Mouse (Mus musculus): ENCODE measurements around the gene Fam234b.

Fam234b gene

DNA sequence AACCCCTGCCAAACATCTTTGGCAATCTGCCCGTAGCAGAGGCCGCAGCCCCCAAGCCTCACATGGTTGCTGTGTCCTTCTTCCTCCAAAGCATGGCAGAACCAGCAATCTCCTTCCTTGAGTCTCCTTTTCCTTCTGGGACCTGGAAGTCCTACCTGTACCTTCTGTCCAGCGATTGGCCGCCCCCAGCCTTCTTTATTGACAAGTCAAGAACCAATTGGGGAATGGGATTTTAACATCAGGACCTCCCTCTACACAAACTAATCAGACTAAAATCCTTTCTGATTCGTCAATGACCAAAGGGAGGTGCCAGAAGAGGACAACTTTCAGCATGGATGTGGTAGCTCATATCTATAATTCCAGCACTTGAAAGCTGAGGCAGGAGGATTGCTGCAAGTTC lies 22.1 kb downstream of the Fam234b start:
- in situ Hi-C loops (cut with MboI; ENCODE audit: low sequenced_read_pairs): no loop called here

DNA sequence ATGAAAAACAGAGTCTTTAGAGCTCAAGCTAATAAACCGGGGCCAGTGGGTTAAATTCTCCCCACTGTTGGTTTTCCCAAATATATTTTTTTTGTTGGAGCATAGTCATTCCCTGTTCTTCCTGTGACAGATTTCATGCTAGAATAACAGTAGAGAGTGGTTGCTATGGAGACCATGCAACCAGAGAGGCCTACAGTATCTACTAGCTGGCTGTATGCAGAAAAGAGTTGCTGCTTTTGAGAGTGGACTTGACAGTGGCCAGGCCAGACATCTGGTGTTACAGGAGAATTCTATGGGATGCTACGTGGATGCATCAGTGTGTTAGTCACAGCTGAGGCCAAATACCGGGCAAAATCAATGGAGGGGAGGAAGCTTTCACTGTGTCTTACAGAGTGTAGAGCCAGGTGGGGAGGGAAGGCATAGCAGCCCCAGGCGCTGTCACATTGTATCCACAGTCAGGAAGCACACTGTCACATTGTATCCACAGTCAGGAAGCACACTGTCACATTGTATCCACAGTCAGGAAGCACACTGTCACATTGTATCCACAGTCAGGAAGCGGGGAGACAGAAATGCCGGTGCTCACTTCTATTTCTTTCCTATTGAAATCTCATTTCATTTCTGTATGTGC lies 26.1 kb downstream of the Fam234b start:
- in situ Hi-C loops (cut with MboI; ENCODE audit: low sequenced_read_pairs): no loop called here

DNA sequence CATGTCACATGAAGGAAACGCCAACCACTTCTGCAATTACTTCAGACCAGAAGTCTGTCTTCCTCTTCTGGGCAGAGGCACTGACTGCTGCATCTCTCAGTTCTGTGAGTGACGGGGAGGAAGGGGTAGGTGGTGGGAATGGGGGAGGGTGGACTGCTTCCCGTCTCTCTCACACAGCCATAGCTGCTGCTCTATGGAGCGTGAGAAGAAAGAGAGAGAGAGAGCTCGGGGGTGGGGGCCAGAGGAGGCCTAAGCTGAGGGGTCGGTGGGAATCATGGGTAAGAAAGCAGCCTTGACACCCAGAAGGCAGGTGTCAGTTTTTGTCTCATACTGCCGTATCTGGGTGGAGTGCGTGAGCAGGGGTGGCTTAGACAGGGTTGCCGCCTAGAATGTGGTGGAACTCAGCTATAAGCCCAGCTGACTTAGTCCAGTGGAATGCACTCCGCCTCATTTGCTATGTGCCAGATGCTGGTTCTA lies 30.7 kb downstream of the Fam234b start:
- in situ Hi-C loops (cut with MboI; ENCODE audit: low sequenced_read_pairs): no loop called here

DNA sequence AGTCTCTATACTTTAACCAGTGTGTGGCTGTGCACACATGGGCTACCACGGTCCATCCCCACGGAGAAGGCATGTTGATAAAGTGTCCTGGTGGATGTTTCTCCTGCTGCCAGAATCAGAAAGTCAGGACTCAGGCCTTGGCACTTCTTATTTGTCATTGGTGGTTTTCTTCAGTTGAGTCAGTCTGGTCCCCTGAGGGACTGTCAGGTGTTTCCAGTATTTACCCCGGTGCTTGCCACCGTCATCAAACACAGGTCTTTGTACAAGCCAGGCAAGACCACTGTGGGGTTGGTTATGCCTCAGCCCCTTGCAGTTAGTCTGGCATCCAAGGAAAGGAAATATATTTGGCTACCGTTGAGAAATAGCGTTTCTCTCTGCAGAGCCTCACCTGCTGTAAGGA lies 32.8 kb downstream of the Fam234b start:
- in situ Hi-C loops (cut with MboI; ENCODE audit: low sequenced_read_pairs): no loop called here

DNA sequence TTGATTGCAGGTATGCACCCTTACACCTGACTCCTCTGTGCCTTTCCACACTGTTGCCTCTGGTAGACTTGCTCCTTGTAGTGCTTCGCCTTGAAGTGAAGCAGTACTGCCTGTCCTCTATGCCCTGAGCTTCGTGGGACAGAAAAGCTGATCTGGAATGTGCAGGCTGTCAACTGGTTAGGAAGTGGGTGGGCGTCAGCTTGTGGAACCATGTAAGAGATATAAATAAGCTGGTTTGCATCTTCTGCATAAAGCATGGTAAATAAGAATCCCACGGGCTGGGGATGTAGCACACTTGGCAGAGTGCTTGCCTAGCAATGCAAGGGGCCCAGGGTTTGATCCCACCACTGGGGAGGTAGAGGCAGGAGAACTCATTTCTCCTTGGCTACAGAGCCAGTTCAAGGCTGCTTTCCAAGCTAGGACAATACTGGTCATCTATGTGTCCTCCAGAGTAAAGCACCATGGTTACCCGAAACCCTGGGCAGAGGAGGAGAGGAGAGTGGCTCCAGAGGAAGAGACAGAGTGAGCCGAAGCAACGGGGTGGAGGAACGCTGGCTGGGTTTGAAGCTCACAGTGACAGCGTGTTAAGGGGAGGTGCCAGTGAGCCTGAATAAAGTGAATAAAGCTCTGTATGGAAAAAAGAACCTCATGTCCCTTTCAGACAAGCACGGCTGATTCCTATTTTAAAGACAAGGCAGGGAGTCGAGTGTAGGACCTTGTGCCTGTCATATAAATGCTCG lies 34.8 kb downstream of the Fam234b start:
- in situ Hi-C loops (cut with MboI; ENCODE audit: low sequenced_read_pairs): no loop called here

DNA sequence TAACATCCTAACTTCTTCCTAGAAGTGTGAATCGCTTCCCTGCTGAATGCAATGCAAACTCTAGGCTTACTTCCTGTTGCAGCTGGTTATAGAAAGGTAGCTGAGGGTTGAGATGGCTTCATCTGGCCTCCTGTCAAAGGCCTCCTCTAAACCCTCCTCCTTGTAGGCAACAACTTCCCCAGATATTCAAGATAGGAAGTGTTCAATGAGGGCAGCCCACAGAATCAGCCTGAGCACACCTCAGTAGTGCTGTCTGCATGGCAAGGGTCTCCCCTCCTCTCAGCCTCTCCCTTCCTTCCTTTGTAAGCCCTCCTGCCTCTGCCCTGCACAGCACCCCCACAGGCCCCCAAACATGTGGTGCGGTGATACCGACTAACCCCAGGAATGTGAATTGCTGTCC lies 38.0 kb downstream of the Fam234b start:
- in situ Hi-C loops (cut with MboI; ENCODE audit: low sequenced_read_pairs): no loop called here

DNA sequence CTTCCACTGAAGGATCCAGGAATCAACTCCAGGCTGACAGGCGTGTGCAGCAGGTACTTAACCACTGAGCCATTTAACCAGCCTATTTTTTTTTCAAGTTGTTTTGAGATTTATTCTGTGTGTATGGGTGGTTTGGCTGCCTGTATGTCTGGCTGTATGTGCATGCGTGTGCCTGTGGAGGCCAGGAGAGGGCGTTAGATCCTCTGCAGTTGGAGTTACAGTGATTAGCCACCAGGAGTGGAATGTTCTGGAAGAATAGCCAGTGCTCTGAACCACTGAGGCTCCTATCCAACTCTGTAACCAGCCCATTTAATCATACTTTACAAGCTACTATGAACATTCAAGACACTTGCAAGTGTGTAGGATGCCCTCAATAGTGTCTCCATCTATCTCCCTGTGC lies 38.8 kb downstream of the Fam234b start:
- in situ Hi-C loops (cut with MboI; ENCODE audit: low sequenced_read_pairs): no loop called here

DNA sequence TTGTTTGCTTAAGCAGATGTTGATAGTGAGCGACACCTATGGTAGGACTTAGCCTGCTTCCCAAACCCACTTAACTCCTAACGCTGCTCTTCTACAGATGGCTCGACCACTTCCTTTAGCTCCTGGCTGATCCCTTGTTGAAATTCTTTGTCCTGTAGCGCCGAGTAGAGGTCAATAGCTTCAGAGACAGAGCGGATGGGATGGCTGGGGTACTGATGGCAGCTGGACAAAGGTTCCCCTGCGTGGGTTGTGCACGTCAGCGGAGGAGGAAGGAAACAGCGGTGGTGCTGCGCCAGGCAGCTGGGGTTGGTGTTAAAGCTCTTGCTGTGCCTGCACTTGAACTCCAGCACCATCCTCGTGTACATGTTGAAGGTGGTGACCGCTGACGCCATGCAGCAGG lies 39.5 kb downstream of the Fam234b start:
- in situ Hi-C loops (cut with MboI; ENCODE audit: low sequenced_read_pairs): no loop called here

DNA sequence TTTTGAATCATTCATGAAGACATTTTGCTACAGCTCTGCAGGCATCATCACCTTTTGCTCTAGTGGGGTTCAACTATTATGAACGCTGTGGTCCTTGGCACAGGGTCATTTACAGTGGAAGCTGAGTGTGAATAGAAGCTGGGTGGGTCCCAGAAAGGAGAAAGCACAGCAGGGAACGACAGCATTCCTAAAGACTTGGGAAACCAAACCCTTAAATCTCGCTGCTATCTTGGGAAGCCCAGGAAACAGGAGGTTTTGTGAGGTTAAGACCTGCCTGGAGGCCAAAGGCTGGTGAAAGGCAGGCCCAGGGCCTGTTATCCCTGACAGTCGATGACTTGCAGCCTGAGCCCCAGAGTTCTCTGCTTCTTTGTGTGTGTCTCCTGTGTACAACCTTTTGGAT lies 40.4 kb downstream of the Fam234b start:
- in situ Hi-C loops (cut with MboI; ENCODE audit: low sequenced_read_pairs): no loop called here

DNA sequence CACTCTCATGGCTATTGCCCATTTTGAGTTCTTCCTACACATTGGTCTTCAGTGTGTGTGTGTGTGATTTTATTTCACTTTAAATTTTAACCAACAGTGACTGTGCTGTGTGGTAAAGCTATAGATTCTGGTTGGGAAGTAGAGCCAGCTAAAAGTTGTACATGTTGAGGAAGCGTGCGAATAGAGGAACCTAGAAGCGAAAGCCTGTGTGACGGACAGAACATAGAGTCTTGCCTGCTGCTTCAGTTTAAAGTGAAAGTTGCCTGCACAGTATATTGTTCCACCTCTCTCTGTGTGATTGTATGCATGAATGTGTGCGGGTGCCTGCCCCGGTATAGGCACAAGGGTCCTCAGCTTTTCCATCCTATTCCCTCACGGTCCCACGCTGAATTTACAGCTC lies 42.6 kb downstream of the Fam234b start:
- in situ Hi-C loops (cut with MboI; ENCODE audit: low sequenced_read_pairs): loop anchor here (10.0 kb wide), 1 partner anchor 134 kb away; no protein-coding TSS in a partner anchor

DNA sequence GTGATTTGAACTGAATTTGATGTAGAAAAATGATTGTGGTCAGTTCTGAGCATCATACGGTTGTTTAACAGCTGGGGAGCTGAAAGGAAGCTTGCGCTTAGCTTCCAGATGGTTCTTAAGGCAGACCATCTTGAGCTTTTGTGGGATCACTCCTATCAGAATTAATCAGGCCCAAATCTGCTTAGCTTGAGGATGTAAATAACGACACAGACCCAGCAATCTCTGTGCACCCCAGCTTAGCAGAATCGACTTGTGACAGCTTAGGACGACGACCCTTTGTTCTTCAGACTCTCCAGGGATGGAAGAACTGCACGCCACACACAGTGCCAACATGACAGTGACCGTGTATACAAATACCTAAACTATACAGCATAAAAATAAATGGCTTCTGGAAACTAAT lies 47.8 kb downstream of the Fam234b start:
- in situ Hi-C loops (cut with MboI; ENCODE audit: low sequenced_read_pairs): loop anchor here (10.0 kb wide), 1 partner anchor 129 kb away; no protein-coding TSS in a partner anchor

DNA sequence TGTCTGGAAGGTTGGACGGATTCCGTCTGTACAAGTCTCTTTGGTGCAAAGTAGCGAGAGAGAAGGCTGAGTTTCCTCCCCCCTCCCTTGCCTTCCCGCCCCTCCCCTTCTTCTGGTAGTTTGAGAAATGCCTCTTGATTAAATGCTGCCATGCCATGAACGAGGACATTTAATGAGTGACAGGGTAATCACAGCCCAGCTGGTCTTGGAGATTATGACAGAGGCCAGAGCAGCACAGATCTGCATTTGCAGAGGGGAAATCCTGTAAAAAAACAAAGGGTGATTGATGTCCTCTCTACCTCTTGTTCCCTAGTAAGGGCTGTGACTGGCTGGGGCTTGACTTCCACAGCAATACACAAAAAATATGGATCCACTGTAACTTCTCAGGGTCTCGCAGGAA lies 50.1 kb downstream of the Fam234b start:
- in situ Hi-C loops (cut with MboI; ENCODE audit: low sequenced_read_pairs): loop anchor here (10.0 kb wide), 1 partner anchor 127 kb away; no protein-coding TSS in a partner anchor

DNA sequence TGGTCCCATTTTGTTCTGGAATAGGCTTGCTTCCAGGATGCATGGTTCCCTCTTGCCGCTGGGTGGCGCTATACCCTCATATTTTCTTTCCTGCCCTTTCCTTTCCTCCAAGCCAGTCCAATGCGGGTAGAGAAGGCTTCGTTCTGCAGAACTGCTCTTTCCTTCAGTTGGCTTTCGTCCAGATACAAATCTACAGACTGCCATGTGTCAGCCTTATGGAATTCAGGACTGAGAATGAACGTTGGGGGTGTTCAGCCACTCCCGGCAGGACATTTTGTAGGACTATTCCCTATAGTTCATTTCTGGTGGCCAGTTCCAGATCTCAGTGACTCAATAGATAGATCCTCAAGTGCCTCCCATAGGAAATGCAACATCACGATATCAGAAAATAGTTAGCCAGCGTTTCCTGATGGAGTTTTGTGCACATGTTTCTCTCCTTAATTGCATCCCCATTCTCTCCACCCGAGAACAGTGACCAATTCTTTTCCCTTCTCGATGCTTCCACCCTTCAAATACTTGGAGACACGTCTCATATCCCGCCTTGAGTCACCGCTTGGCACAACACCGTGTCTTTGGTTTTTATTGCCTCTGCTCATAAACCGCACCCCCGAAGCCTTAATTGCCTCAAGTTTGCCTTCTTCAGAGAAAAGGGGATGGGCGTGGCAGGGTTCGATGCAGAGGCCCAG lies 52.2 kb downstream of the Fam234b start:
- in situ Hi-C loops (cut with MboI; ENCODE audit: low sequenced_read_pairs): loop anchor here (10.0 kb wide), 1 partner anchor 125 kb away; no protein-coding TSS in a partner anchor

DNA sequence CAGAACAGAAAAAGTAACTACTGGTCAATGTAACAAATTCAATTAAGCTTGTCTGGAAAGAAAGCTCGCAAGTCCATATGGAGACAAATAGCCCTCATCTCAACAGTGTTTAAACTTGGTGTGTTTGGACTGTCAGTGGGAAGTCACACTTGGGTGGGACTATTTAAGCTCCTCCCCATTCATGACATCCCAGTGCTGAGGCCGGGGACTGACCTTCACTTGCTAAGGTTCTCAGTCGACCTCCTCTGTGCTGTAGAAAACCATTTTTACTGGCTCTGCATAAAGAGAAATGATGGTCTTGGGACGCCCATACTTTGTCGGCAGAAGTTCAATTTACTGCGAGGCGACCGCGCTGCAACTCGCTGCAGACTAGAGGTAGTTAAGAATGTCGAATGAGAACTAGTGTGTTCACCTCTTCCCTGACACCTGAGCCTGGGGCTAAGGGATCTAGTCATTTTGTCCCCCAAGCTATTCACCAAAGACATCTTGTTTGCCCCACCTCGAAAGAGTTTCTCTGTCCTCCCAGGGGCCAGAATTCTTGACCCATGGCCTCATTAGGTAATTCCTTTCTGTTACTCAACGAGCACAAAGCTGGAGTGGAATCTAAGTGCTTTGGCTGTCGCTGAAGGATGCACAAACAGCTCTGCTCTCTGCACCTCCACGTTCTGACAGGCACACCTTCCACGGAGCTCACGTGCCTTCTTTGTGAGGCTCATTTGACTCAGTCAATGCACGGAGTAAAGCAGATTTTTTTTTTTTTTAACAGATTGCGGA lies 53.3 kb downstream of the Fam234b start:
- in situ Hi-C loops (cut with MboI; ENCODE audit: low sequenced_read_pairs): no loop called here

DNA sequence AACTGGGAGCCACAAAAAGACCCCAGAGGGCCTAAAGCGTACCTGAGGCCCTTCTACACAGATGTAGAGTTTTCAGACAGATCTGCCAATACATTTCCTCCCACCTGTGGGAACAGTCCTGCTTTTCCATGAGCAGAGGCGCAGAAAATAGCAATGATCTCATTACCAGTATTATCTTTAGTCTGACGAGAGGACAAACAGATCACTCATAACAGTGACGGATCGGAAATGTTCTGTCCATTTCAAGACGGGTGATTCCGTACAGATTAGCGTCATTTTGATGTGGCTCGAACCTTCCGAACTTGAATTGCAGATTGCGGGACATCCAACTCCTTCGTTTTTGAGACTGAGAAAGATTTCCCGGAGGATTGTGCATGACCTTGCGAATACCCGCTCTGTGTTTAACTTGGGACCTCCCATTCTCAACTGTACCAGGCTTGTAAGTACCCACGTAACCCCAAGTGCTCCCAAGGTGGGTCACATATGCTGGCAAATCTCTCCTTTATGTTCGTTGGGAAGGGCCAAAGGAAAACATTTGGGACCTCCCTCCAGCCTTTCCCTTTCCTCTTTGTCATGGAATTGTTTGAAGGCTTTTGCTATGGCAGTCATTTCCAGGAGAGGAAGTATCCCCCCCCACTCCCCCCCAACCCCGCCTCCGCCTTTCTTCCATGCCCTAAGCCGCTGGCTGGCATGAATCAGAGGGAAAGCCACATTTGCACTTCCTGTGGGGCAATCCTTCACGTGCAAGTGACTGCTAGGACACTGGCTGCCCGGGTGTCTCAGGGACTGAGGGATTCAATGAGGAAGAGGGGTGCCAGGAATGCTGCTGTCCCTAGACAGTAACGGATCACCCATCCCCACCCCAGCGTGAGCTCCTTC lies 54.3 kb downstream of the Fam234b start:
- in situ Hi-C loops (cut with MboI; ENCODE audit: low sequenced_read_pairs): no loop called here

DNA sequence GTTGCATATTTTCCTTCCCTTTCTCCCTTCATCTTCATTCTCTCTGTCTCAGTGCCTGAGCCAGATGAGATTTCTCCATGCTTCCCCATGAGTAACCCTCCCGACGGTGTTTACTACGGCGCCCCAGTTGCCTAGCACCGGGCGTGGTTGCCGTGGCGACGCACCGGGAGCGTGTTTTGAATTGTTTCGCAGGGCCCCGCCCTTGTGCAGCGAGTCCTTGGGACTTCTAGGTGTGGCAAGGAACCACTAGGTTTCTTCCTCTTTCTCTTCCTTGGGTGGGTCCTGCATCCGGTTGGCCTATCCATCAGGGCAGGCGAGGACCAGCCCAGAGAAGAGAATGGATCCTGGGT lies 54.9 kb downstream of the Fam234b start:
- in situ Hi-C loops (cut with MboI; ENCODE audit: low sequenced_read_pairs): no loop called here

DNA sequence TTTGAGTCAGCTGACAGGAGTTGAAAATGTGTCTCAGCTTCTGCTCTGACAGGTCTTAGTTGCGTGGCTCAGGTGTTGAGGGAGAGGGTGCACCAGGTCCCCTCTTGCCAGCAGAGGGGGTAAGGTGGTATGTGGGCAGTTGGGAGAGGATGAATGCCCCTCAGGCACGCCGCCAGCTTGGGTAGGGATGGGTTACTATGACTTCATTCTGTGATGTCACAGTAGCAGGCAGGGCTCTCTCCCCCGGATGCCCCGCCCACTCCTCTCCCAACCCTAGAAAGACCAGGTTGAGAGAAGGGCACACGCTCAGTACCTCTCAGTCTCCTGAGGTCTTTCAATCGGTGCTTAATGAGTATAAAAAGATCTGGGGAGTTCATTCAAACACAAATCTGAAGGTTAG lies 56.4 kb downstream of the Fam234b start, which contains the start of gene Gsg1:
TSS of gene Gsg1 (minus strand) at position 199 of the 400 bp plus-strand sequence.
- in situ Hi-C loops (cut with MboI; ENCODE audit: low sequenced_read_pairs): no loop called here

DNA sequence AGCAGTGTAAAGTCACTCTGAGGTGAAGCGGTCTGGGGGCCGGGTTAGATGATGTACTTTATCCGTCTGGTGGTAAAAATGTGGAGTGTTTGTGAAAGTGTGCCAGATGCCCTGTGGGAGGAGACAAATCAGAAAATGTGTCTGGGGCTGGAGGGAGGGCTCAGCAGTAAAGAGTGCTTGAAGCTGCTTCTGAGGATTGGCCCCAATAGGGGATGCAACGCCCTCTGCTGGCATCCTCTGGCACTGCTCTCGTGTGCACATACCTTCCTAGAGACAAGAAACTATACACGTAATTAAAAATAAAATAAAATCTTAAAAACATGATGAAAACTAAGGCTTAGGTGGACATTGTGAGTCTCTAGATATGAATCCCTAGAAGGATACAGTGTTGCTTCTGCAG lies 62.7 kb downstream of the Fam234b start:
- in situ Hi-C loops (cut with MboI; ENCODE audit: low sequenced_read_pairs): no loop called here

DNA sequence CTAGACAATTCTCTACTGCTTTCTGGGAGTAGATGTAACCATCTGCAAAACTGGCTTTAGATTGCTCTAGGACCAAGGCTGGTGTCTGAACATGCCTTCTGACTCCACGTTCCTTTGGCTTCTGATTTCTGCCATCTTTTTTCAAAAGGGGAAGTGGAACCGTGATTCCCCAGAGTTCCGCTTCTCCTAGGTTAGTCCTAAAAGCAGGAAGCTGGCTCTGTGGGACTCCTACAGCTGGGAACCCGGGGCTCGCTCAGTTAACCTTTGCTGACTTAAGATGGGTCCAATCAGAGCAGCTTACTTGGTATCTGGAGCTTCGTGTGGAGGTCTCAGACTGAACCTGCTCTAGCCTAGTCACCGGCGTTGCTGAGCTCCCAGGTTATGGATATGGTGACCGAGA lies 63.3 kb downstream of the Fam234b start:
- in situ Hi-C loops (cut with MboI; ENCODE audit: low sequenced_read_pairs): no loop called here

DNA sequence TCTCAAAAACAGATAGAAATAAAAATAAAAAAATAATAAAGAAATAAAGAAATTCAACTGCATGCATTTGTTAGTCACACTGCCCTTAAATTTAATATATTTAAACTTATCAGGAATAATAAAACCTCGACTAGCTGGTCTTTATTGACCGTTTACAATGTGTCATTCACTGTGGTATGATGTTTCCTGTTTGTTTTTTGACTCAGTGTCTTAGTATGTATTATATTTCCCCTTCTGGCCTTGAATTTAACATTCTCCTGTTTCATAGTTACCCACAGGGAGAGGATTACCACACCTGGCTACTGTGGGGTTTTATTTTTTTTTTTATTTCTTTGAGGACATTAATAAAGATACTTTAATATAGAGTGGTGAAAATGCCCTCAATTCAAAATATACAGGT lies 64.8 kb downstream of the Fam234b start:
- in situ Hi-C loops (cut with MboI; ENCODE audit: low sequenced_read_pairs): no loop called here
